Mouse (Mus musculus) heart, adult 2 months (tissue): ENCODE data around the gene Cacnb1. TPM values are rescaled to one million over a fixed set of nuclear protein-coding genes. Genes with fewer than 3 reads are reported as not detected.
A peak's percentile ranks its signal among the peaks of the same experiment; 100 is the strongest.

Source experiments
- DNase-seq, 2 experiments: peaks; one replicate each; pipeline ENCODE4 v3.0.0; 2021
- H3K27ac ChIP-seq: fragments of 200-600 bp; 2 replicates; pipeline ENCODE4 v1.8.1; 2022
- H3K27me3 ChIP-seq: fragments of 200-500 bp; 2 replicates; pipeline ENCODE4 v1.6.1; 2012; ENCODE audit warnings: mild to moderate bottlenecking, low read length, inconsistent platforms, mixed read lengths; ENCODE audit not compliant: control insufficient read depth, insufficient read depth
- H3K36me3 ChIP-seq: fragments of 200-500 bp; 2 replicates; pipeline ENCODE4 v1.6.1; 2012; ENCODE audit warnings: low read length, inconsistent platforms; ENCODE audit not compliant: control insufficient read depth, insufficient read depth
- H3K4me1 ChIP-seq: fragments of 200-500 bp; 2 replicates; pipeline ENCODE4 v1.6.1; 2011; ENCODE audit warnings: low read length; ENCODE audit not compliant: control insufficient read depth, insufficient read depth
- H3K4me3 ChIP-seq: fragments of 200-600 bp; 2 replicates; pipeline ENCODE4 v1.8.1; 2022
- H3K79me2 ChIP-seq: fragments of 200-500 bp; replicated peaks from 2 replicates; pipeline ENCODE4 v1.6.1; 2012; ENCODE audit warnings: mild to moderate bottlenecking, inconsistent platforms, low read length, moderate library complexity, mixed read lengths; ENCODE audit not compliant: control insufficient read depth, insufficient read depth
- H3K9ac ChIP-seq: fragments of 200-500 bp; 2 replicates; pipeline ENCODE4 v1.6.1; 2012; ENCODE audit warnings: low read depth, mild to moderate bottlenecking, control low read depth, inconsistent platforms, low read length, mixed read lengths
- CTCF ChIP-seq: fragments of 200-600 bp; IDR thresholded peaks from 2 replicates; pipeline ENCODE4 v1.8.1; 2022; ENCODE audit warnings: antibody characterized with exemption, mild to moderate bottlenecking, moderate library complexity
- EP300 ChIP-seq: fragments of 200-500 bp; IDR thresholded peaks from 2 replicates; pipeline ENCODE4 v1.6.1; 2011; ENCODE audit warnings: low read depth, low read length, control low read depth; ENCODE audit not compliant: insufficient read depth
- POLR2A ChIP-seq: fragments of 200-500 bp; IDR thresholded peaks from 2 replicates; pipeline ENCODE4 v1.6.1; 2011; ENCODE audit warnings: mild to moderate bottlenecking, low read depth, low read length, control low read depth; ENCODE audit not compliant: insufficient read depth
- WGBS: fragments of 180-500 bp; shearing (Covaris S2); methylation state at CpG from one replicate; pipeline ENCODE4 v1.1.7; 2018; 5-methylcytosine and 5-hydroxymethylcytosine counted together
- intact Hi-C: fragments of 180-260 bp; cut with DNase I; formaldehyde crosslinking; loops from one replicate; pipeline ENCODE4 v1.15.1; 2025
- polyA plus RNA-seq: library from polyadenylated mRNA; depleted of rRNA; stranded (reverse); fragments of >200 nt; gene quantifications from 2 replicates; pipeline ENCODE4 v1.2.3, GENCODE M21; 2012
- total RNA-seq, 2 experiments: library from RNA; stranded (reverse); gene quantifications; 2 replicates each; pipeline ENCODE4 v1.2.3; 2021

Gene Cacnb1
- total and polyA plus RNA-seq, 3 experiments: 5.9 to 10.5 (median 6.1) TPM

- 74% methylated on average over 5 of the region's 5 CpGs for WGBS
- no peak overlapping the region for H3K27ac ChIP-seq
- H3K4me1 ChIP-seq: peaks cover 4% of the 10 kb centered on the region
- no peak overlapping the region for H3K9ac ChIP-seq
- intact Hi-C loops: no loop called here
- no peaks in the 10 kb centered on the region for H3K79me2 ChIP-seq
- no peak for DNase-seq
- H3K4me3 ChIP-seq: no peak overlapping the region
- H3K27me3 ChIP-seq: no peaks in the 10 kb centered on the region
- TF ChIP-seq EP300 (no peak), POLR2A (no peak), CTCF (no peak)
- H3K36me3 ChIP-seq: no peaks in the 10 kb centered on the region
Measured at GRCm38 (mm10) chr11:97974746-97975145, 48.1 kb downstream of the Cacnb1 start.

- Histone ChIP-seq H3K4me3 (no peak overlapping the region), H3K27me3 (no peaks in the 10 kb centered on the region), H3K9ac (no peak overlapping the region), H3K79me2 (no peaks in the 10 kb centered on the region), H3K4me1 (peaks cover 4% of the 10 kb centered on the region), H3K27ac (no peak overlapping the region), H3K36me3 (no peaks in the 10 kb centered on the region)
- intact Hi-C loops: no loop called here
- no peak for DNase-seq
- TF ChIP-seq POLR2A (no peak), EP300 (no peak), CTCF (no peak)
- WGBS: 90% methylated on average over 5 of the region's 5 CpGs
Measured at GRCm38 (mm10) chr11:97974141-97974540, 48.7 kb downstream of the Cacnb1 start.

DNA sequence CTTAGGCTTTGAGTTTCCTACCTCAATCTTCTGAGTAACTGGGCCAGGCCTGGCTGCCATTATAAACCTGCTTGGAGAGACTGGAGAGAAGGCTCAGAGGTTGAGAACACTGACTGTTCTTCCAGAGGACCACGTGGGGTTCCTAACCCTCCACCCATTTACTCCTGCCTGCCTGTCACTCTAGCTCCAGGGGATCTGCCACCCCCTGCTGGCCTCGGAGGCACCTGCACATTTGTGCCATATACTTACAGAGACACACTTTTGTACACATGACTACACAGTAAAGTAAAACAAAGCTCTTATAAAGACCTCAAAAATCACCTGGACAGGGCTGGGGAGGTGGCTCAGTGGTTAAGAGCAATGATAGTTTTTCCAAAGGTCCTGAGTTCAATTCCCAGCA is 50.4 kb downstream of the Cacnb1 start:
- TF ChIP-seq CTCF (peak; percentile 34), POLR2A (no peak)
- Histone ChIP-seq H3K36me3 (no peaks in the 10 kb centered on the region), H3K79me2 (no peaks in the 10 kb centered on the region), H3K27ac (no peak overlapping the region), H3K9ac (no peak overlapping the region), H3K27me3 (no peaks in the 10 kb centered on the region), H3K4me1 (peaks cover 5% of the 10 kb centered on the region), H3K4me3 (no peak overlapping the region)
- DNase-seq: no peak
- intact Hi-C loops: no loop called here
- 60% methylated on average over 2 of the region's 2 CpGs for WGBS

DNA sequence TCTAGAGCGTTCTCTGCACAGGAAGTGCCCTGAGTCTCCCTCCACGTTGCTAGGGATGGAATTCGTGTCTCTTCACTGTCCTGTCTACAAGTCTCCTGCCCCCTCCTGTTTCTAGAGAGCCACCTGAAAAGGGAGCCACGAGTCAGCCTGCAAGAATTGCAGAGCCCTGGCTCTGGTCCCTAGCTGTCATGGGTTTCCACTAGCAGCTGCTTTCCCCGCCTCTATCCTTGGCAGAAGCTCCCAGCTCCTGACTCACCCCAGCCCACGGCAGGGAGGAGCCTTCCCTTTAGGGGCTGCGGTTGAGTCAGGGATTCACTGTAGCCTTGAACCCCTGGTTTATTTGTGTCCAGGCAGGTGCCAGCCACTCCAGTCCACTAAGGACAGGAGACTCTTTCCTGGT is 51.6 kb downstream of the Cacnb1 start:
- Histone ChIP-seq H3K4me3 (peak overlapping the region; percentile 20; the same call in 1 of the 2 replicates), H3K9ac (no peak overlapping the region)

GRCm38 (mm10) chr11:97970771-97971170 is 52.1 kb downstream of the Cacnb1 start:
- no peak for DNase-seq
- peaks cover 6% of the 10 kb centered on the region for H3K4me1 ChIP-seq
- no peaks in the 10 kb centered on the region for H3K27me3 ChIP-seq
- no peaks in the 10 kb centered on the region for H3K36me3 ChIP-seq
- WGBS: 58% methylated on average over 7 of the region's 7 CpGs
- peak overlapping the region; percentile 20; the same call in 1 of the 2 replicates for H3K4me3 ChIP-seq
- no peak overlapping the region for H3K9ac ChIP-seq
- H3K79me2 ChIP-seq: no peaks in the 10 kb centered on the region
- H3K27ac ChIP-seq: peak overlapping the region; percentile 32; the same call in 1 of the 2 replicates
- intact Hi-C loops: no loop called here
- TF ChIP-seq CTCF: no peak
- TF ChIP-seq POLR2A: no peak
- no peak for TF ChIP-seq EP300

More for the DNA sequence above, 51.6 kb downstream of the Cacnb1 start:
- intact Hi-C loops: no loop called here
- H3K27ac ChIP-seq: peak overlapping the region; percentile 53; the same call in 1 of the 2 replicates
- no peaks in the 10 kb centered on the region for H3K27me3 ChIP-seq
- no peak for TF ChIP-seq POLR2A
- peak; percentile 85 for TF ChIP-seq EP300
- H3K36me3 ChIP-seq: no peaks in the 10 kb centered on the region
- no peaks in the 10 kb centered on the region for H3K79me2 ChIP-seq
- DNase-seq: peak; percentile 82 to 90
- 5% methylated on average over 7 of the region's 7 CpGs for WGBS
- H3K4me1 ChIP-seq: peaks cover 6% of the 10 kb centered on the region

DNA sequence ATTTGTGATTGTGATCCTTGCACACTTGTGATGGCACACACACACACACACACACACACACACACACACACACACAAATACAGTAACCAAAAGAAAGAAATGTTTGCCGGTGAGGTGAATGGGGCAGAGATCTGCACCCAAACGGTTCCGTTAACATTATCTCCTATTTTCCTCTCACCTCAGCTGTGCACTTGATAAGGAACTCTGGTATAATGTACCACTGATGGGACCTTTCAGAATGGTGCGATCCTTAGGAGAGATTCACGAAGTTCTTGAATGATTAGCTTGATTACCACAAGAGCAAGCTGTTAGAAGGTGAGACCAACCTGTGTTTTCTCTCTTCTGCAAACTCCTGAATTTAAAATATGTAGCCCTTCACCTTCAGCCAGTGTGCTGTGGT is 54.4 kb downstream of the Cacnb1 start:
- H3K79me2 ChIP-seq: no peaks in the 10 kb centered on the region
- no peaks in the 10 kb centered on the region for H3K27me3 ChIP-seq
- H3K27ac ChIP-seq: no peak overlapping the region
- no peak overlapping the region for H3K9ac ChIP-seq
- TF ChIP-seq CTCF (no peak), EP300 (no peak), POLR2A (no peak)
- no peak overlapping the region for H3K4me3 ChIP-seq
- no peak for DNase-seq
- WGBS: 61% methylated on average over 5 of the region's 5 CpGs
- H3K36me3 ChIP-seq: no peaks in the 10 kb centered on the region
- H3K4me1 ChIP-seq: peaks cover 6% of the 10 kb centered on the region
- intact Hi-C loops: no loop called here
